Mouse (Mus musculus): ENCODE results near the gene Ppm1n.

Ppm1n gene

GRCm38 (mm10) chr7:19279581-19280114 lies at the start of gene Ppm1n:
Ppm1n (minus strand) TSS chr7:19280064.
- peak; percentile 68 for DNase-seq (ENCODE audit: low read depth, low spot score)

GRCm38 (mm10) chr7:19328425-19328824 lies 48.6 kb upstream of the Ppm1n start:
- peak; percentile 54 for DNase-seq (ENCODE audit: low read depth, low spot score)

- no peak for DNase-seq (ENCODE audit: low read depth, low spot score)
Measured at GRCm38 (mm10) chr7:19327782-19328181, 47.9 kb upstream of the Ppm1n start.

- DNase-seq (ENCODE audit: low read depth, low spot score), result peak; percentile 66
Measured at GRCm38 (mm10) chr7:19327128-19327527, 47.3 kb upstream of the Ppm1n start.

GRCm38 (mm10) chr7:19326359-19326758 lies 46.5 kb upstream of the Ppm1n start:
- DNase-seq (ENCODE audit: low read depth, low spot score), result peak; percentile 88

GRCm38 (mm10) chr7:19325262-19326199 lies 45.7 kb upstream of the Ppm1n start:
- peak; percentile 84 for DNase-seq (ENCODE audit: low read depth, low spot score)

- DNase-seq (ENCODE audit: low read depth, low spot score), result no peak
Measured at GRCm38 (mm10) chr7:19324221-19324620, 44.4 kb upstream of the Ppm1n start.

GRCm38 (mm10) chr7:19322489-19322888 lies 42.6 kb upstream of the Ppm1n start:
- peak; percentile 51 for DNase-seq (ENCODE audit: low read depth, low spot score)

- peak; percentile 86 for DNase-seq (ENCODE audit: low read depth, low spot score)
Measured at GRCm38 (mm10) chr7:19321464-19321863, 41.6 kb upstream of the Ppm1n start.

GRCm38 (mm10) chr7:19320637-19321036 lies 40.8 kb upstream of the Ppm1n start:
- DNase-seq (ENCODE audit: low read depth, low spot score), result peak; percentile 52

GRCm38 (mm10) chr7:19319906-19320305 lies 40.0 kb upstream of the Ppm1n start:
- DNase-seq (ENCODE audit: low read depth, low spot score), result peak; percentile 98

GRCm38 (mm10) chr7:19319458-19319857 lies 39.6 kb upstream of the Ppm1n start:
- DNase-seq (ENCODE audit: low read depth, low spot score), result no peak

- peak; percentile 41 for DNase-seq (ENCODE audit: low read depth, low spot score)
Measured at GRCm38 (mm10) chr7:19318676-19319075, 38.8 kb upstream of the Ppm1n start.

- DNase-seq (ENCODE audit: low read depth, low spot score), result no peak
Measured at GRCm38 (mm10) chr7:19318201-19318600, 38.3 kb upstream of the Ppm1n start.

GRCm38 (mm10) chr7:19316451-19317161 lies 36.7 kb upstream of the Ppm1n start:
- peak; percentile 35 for DNase-seq (ENCODE audit: low read depth, low spot score)

- DNase-seq (ENCODE audit: low read depth, low spot score), result no peak
Measured at GRCm38 (mm10) chr7:19314033-19314432, 34.2 kb upstream of the Ppm1n start.

- peak; percentile 10 for DNase-seq (ENCODE audit: low read depth, low spot score)
Measured at GRCm38 (mm10) chr7:19311991-19312390, 32.1 kb upstream of the Ppm1n start.

GRCm38 (mm10) chr7:19309884-19310641 lies 30.2 kb upstream of the Ppm1n start, which contains the start of gene Fosb:
Fosb (minus strand) TSS chr7:19310051.
- peak; percentile 99 for DNase-seq (ENCODE audit: low read depth, low spot score)

- peak; percentile 61 for DNase-seq (ENCODE audit: low read depth, low spot score)
Measured at GRCm38 (mm10) chr7:19309278-19309883, 29.5 kb upstream of the Ppm1n start.

GRCm38 (mm10) chr7:19308454-19309277 lies 28.8 kb upstream of the Ppm1n start:
- peak; percentile 96 for DNase-seq (ENCODE audit: low read depth, low spot score)

Measured in CD4-positive helper T cell, adult 2 months (primary cell).